Mouse (Mus musculus): ENCODE measurements around the gene Zgrf1. TPM values are rescaled to one million over a fixed set of nuclear protein-coding genes. Genes with fewer than 3 reads are reported as not detected.

Zgrf1 gene
- polyA plus RNA-seq, 1 experiment from 2014 or later: 13.9 TPM

- Histone ChIP-seq H3K27ac (ENCODE audit: low read depth, low read length) (no peak overlapping the region), H3K9ac (ENCODE audit: low read depth, low read length) (no peak overlapping the region), H3K4me2 (no peak overlapping the region), H3K4me3 (ENCODE audit: low read depth, low read length) (no peak overlapping the region), H3K4me1 (replicated peaks; ENCODE audit: control insufficient read depth, insufficient read depth, low read length) (no peaks in the 10 kb centered on the region), H3K27me3 (replicated peaks; ENCODE audit: control insufficient read depth, insufficient read depth, low read length) (peaks cover 90% of the 10 kb centered on the region), H3K36me3 (ENCODE audit: control insufficient read depth, insufficient read depth, low read length) (no peaks in the 10 kb centered on the region), H3K9me3 (ENCODE audit: control insufficient read depth, low read length) (no peaks in the 10 kb centered on the region)
- ATAC-seq (replicated peaks; ENCODE audit: low FRiP score) (no peak), DNase-seq (ENCODE audit: low spot score) (no peak)
- WGBS: 16% methylated on average over 5 of the region's 5 CpGs
Measured at GRCm38 (mm10) chr3:127642211-127642610, 88.9 kb downstream of the Zgrf1 start.

- H3K4me3 ChIP-seq (ENCODE audit: low read depth, low read length): no peak overlapping the region
- no peaks in the 10 kb centered on the region for H3K4me1 ChIP-seq (replicated peaks; ENCODE audit: control insufficient read depth, insufficient read depth, low read length)
- H3K4me2 ChIP-seq: no peak overlapping the region
- H3K9me3 ChIP-seq (ENCODE audit: control insufficient read depth, low read length): no peaks in the 10 kb centered on the region
- H3K27me3 ChIP-seq (replicated peaks; ENCODE audit: control insufficient read depth, insufficient read depth, low read length): peaks cover 50% of the 10 kb centered on the region
- WGBS: 64% methylated on average over 18 of the region's 18 CpGs
- no peak overlapping the region for H3K27ac ChIP-seq (ENCODE audit: low read depth, low read length)
- no peak overlapping the region for H3K9ac ChIP-seq (ENCODE audit: low read depth, low read length)
- no peaks in the 10 kb centered on the region for H3K36me3 ChIP-seq (ENCODE audit: control insufficient read depth, insufficient read depth, low read length)
- no peak for ATAC-seq (replicated peaks; ENCODE audit: low FRiP score)
- DNase-seq (ENCODE audit: low spot score): no peak
Measured at GRCm38 (mm10) chr3:127646156-127646825, 93.0 kb downstream of the Zgrf1 start.

GRCm38 (mm10) chr3:127651742-127652653 lies 98.7 kb downstream of the Zgrf1 start:
- Histone ChIP-seq H3K9me3 (ENCODE audit: control insufficient read depth, low read length) (no peaks in the 10 kb centered on the region), H3K4me3 (ENCODE audit: low read depth, low read length) (no peak overlapping the region), H3K27ac (ENCODE audit: low read depth, low read length) (no peak overlapping the region), H3K9ac (ENCODE audit: low read depth, low read length) (no peak overlapping the region), H3K4me1 (replicated peaks; ENCODE audit: control insufficient read depth, insufficient read depth, low read length) (no peaks in the 10 kb centered on the region), H3K36me3 (ENCODE audit: control insufficient read depth, insufficient read depth, low read length) (no peaks in the 10 kb centered on the region), H3K27me3 (replicated peaks; ENCODE audit: control insufficient read depth, insufficient read depth, low read length) (peaks cover 2% of the 10 kb centered on the region; the same call in 1 of the 2 replicates), H3K4me2 (no peak overlapping the region)
- 58% methylated on average over 7 of the region's 7 CpGs for WGBS
- DNase-seq (ENCODE audit: low spot score): no peak
- no peak for ATAC-seq (replicated peaks; ENCODE audit: low FRiP score)

- DNase-seq (ENCODE audit: low spot score) (no peak), ATAC-seq (replicated peaks; ENCODE audit: low FRiP score) (no peak)
- no peak overlapping the region for H3K27ac ChIP-seq (ENCODE audit: low read depth, low read length)
- no peaks in the 10 kb centered on the region for H3K36me3 ChIP-seq (ENCODE audit: control insufficient read depth, insufficient read depth, low read length)
- no peak overlapping the region for H3K9ac ChIP-seq (ENCODE audit: low read depth, low read length)
- no peaks in the 10 kb centered on the region for H3K9me3 ChIP-seq (ENCODE audit: control insufficient read depth, low read length)
- 82% methylated on average over 7 of the region's 7 CpGs for WGBS
- H3K4me2 ChIP-seq: no peak overlapping the region
- no peaks in the 10 kb centered on the region for H3K27me3 ChIP-seq (replicated peaks; ENCODE audit: control insufficient read depth, insufficient read depth, low read length)
- H3K4me3 ChIP-seq (ENCODE audit: low read depth, low read length): no peak overlapping the region
- H3K4me1 ChIP-seq (replicated peaks; ENCODE audit: control insufficient read depth, insufficient read depth, low read length): no peaks in the 10 kb centered on the region
Measured at GRCm38 (mm10) chr3:127660712-127661111, 107.4 kb downstream of the Zgrf1 start.

GRCm38 (mm10) chr3:127661646-127662531 lies 108.6 kb downstream of the Zgrf1 start:
- no peaks in the 10 kb centered on the region for H3K9me3 ChIP-seq (ENCODE audit: control insufficient read depth, low read length)
- no peak overlapping the region for H3K4me3 ChIP-seq (ENCODE audit: low read depth, low read length)
- 77% methylated on average over 22 of the region's 22 CpGs for WGBS
- no peak overlapping the region for H3K9ac ChIP-seq (ENCODE audit: low read depth, low read length)
- H3K27me3 ChIP-seq (replicated peaks; ENCODE audit: control insufficient read depth, insufficient read depth, low read length): no peaks in the 10 kb centered on the region
- no peaks in the 10 kb centered on the region for H3K4me1 ChIP-seq (replicated peaks; ENCODE audit: control insufficient read depth, insufficient read depth, low read length)
- DNase-seq (ENCODE audit: low spot score) (no peak), ATAC-seq (replicated peaks; ENCODE audit: low FRiP score) (no peak)
- H3K27ac ChIP-seq (ENCODE audit: low read depth, low read length): no peak overlapping the region
- H3K36me3 ChIP-seq (ENCODE audit: control insufficient read depth, insufficient read depth, low read length): no peaks in the 10 kb centered on the region
- no peak overlapping the region for H3K4me2 ChIP-seq

MicroRNA genes within 50 kb of the gene (microRNA counts, 519-probe panel; counts per million panel counts)
- microRNA mmu-miR-302a (not detected), microRNA mmu-miR-302b (not detected), microRNA mmu-miR-302c (not detected), microRNA mmu-miR-302d (4,357 counts per million, percentile 27 among the panel's probes with 10 or more counts), microRNA mmu-miR-367 (2,013 counts per million, percentile 4 among the panel's probes with 10 or more counts)

Small RNAs within 50 kb of the gene (microRNA-seq; reads per million reads assigned to microRNA genes)
- gene Mir302a (ENCODE audit: borderline number of aligned reads): 1,815 reads per million, percentile 79 among the genes with 10 or more reads in this experiment
- gene Mir302b (ENCODE audit: borderline number of aligned reads): 1,088 reads per million, percentile 73 among the genes with 10 or more reads in this experiment
- gene Mir302c (ENCODE audit: borderline number of aligned reads): 255 reads per million, percentile 59 among the genes with 10 or more reads in this experiment
- 2,073 reads per million, percentile 81 among the genes with 10 or more reads in this experiment for gene Mir302d (ENCODE audit: borderline number of aligned reads)
- 1.1 reads per million for gene Mir367 (ENCODE audit: borderline number of aligned reads)

Other genes starting within 250 kb of the Zgrf1 start
- gene Ank2, start 54.1 kb upstream of the Zgrf1 start, polyA plus RNA-seq (2014; fragmentation: Nextera tagmentation; extraction: Ambion mirVana): 17.3 and 19.7 TPM in 2 replicates
- 69.7 and 70.0 TPM in 2 replicates for gene Larp7, start 140 bp upstream of the Zgrf1 start, polyA plus RNA-seq (2014; fragmentation: Nextera tagmentation; extraction: Ambion mirVana)
- gene Neurog2, start 79.6 kb downstream of the Zgrf1 start, polyA plus RNA-seq (2014; fragmentation: Nextera tagmentation; extraction: Ambion mirVana): not detected in 2 replicates
- 0.92 and 1.1 TPM in 2 replicates for gene Alpk1, start 227.0 kb downstream of the Zgrf1 start, polyA plus RNA-seq (2014; fragmentation: Nextera tagmentation; extraction: Ambion mirVana)
- gene Tifa, start 236.3 kb downstream of the Zgrf1 start, polyA plus RNA-seq (2014; fragmentation: Nextera tagmentation; extraction: Ambion mirVana): 13.4 and 14.3 TPM in 2 replicates

All from liver, embryonic 11.5 days (tissue).